Mouse (Mus musculus) forebrain, postnatal 0 days (tissue): ENCODE results near the gene Prdm16. TPM values are rescaled to one million over a fixed set of nuclear protein-coding genes. Genes with fewer than 3 reads are reported as not detected.

ENCODE experiments used
- ATAC-seq: fragments of 200-750 bp; cut with Nextera tagmentation; 2 replicates; pipeline ENCODE4 v1.8.0; 2017; ENCODE audit warnings: mild to moderate bottlenecking, moderate library complexity
- DNase-seq: peaks from one replicate; pipeline ENCODE4 v3.0.0-alpha.2; 2015
- H3K27ac ChIP-seq: fragments of 300-500 bp; sonication (generic); 2 replicates; pipeline ENCODE4 v1.5.1; 2014; ENCODE audit warnings: low read depth, mild to moderate bottlenecking, antibody characterized with exemption, low read length, moderate library complexity, mixed read lengths
- H3K27me3 ChIP-seq: fragments of 300-500 bp; sonication (generic); 2 replicates; pipeline ENCODE4 v1.6.1; 2014; ENCODE audit warnings: mild to moderate bottlenecking, low read length, mixed read lengths; ENCODE audit not compliant: insufficient read depth
- H3K36me3 ChIP-seq: fragments of 300-500 bp; sonication (generic); 2 replicates; pipeline ENCODE4 v1.6.1; 2014; ENCODE audit warnings: mild to moderate bottlenecking, moderate library complexity; ENCODE audit not compliant: insufficient read depth
- H3K4me1 ChIP-seq: fragments of 300-500 bp; sonication (generic); 2 replicates; pipeline ENCODE4 v1.6.1; 2014; ENCODE audit warnings: antibody characterized with exemption; ENCODE audit not compliant: insufficient read depth
- H3K4me2 ChIP-seq: fragments of 300-500 bp; sonication (generic); 2 replicates; pipeline ENCODE4 v1.6.1; 2014; ENCODE audit warnings: low read depth, mild to moderate bottlenecking, moderate library complexity
- H3K4me3 ChIP-seq: fragments of 300-500 bp; sonication (generic); 2 replicates; pipeline ENCODE4 v1.5.1; 2014; ENCODE audit warnings: low read depth, low read length, mixed read lengths
- H3K9ac ChIP-seq: fragments of 300-500 bp; sonication (generic); 2 replicates; pipeline ENCODE4 v1.6.1; 2014; ENCODE audit warnings: mild to moderate bottlenecking
- H3K9me3 ChIP-seq: fragments of 300-500 bp; sonication (generic); 2 replicates; pipeline ENCODE4 v1.6.1; 2016; ENCODE audit warnings: low read length
- CTCF ChIP-seq: sonication (generic); IDR thresholded peaks from 2 replicates; pipeline ENCODE4 v1.5.1; 2016; ENCODE audit warnings: antibody characterized with exemption, control low read depth, low read depth
- WGBS: fragments of 180-500 bp; shearing (Covaris S2); extraction: QIAGEN DNeasy Blood & Tissue Kit; methylation state at CpG from one replicate; pipeline ENCODE4 v1.1.7; 2014; 5-methylcytosine and 5-hydroxymethylcytosine counted together
- polyA plus RNA-seq: library from polyadenylated mRNA; unstranded; fragments of >200 nt; fragmentation: Nextera tagmentation; extraction: Ambion mirVana; gene quantifications from 2 replicates; pipeline ENCODE4 v1.2.1, GENCODE M21; 2015
- total RNA-seq: library from RNA; depleted of rRNA; stranded (reverse); fragments of >200 nt; gene quantifications from 2 replicates; pipeline ENCODE4 v1.2.3, GENCODE M21; 2014

Prdm16 gene
- total and polyA plus RNA-seq, 2 experiments from 2014 or later = 10.7 to 16.3 TPM

DNA sequence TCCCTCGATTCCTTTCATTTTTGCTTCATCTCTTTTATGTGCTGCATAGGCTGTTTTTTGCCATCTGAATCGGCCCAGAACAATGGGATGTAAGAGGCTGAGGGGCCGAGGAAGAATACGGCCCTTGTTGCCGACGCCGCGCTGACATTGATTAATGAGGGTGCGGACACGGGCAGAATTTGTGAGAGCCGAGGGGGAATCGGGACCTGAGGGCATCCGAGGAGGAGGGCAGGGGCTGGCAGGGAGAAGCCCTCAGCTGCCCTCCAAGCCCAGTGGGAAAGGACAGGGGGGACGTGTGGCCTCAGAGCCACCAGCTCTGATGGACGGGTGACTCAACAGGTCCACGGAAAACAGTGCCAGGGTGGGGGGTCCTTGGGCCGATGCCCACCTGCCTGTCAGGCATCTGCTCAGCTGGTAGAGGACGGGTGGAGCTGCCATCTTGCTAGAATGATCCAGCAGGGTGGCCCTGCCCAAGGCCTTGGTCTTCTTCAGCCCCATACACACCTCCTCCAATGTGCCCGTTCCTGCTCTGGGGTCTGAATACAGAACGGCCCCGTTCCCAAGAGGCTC, 133.3 kb downstream of the Prdm16 start:
- H3K27ac ChIP-seq = no peak overlapping the region
- TF ChIP-seq CTCF = no peak
- no peaks in the 10 kb centered on the region for H3K9me3 ChIP-seq
- peak overlapping the region; percentile 43 for H3K9ac ChIP-seq
- H3K36me3 ChIP-seq = no peaks in the 10 kb centered on the region
- WGBS = 11% methylated on average over 21 of the region's 21 CpGs
- peak; percentile 53 for DNase-seq
- ATAC-seq = no peak; the same call in 1 of the 2 replicates
- H3K4me1 ChIP-seq = peaks cover 42% of the 10 kb centered on the region
- H3K4me3 ChIP-seq = 0 out of 2 replicates have a peak overlapping the region, but pooled peaks have one; percentile 12
- H3K4me2 ChIP-seq = peak overlapping the region; percentile 33
- H3K27me3 ChIP-seq = no peaks in the 10 kb centered on the region; the same call in 1 of the 2 replicates

DNA sequence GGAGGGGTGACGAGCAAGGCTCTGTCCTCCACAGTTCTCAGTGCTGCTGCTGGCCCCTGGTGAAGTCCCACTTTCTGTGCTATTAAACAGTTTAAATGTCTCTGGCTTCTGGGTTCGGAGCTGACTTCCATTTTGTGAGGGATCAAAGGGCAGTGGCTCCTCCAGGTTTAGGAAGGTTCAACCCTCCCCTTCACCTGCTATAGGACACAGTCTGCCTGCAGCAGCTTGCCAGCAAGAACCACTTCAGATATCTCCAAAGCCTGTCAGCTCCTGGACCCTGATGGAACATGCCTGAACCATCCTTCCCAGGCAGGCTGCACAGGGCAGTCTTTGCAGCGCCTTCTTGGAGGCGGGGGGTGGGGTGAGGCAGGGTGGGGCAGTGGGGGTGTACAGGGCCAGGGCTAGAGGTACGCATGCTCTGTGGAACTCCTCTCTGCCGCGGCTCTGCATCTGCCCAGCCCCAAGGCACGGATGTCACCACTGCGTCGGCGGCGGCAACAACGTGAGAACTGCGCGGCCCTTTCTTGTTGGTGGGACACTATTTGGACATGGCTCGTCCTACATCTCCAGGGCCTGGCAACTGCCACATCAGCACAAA, 134.2 kb downstream of the Prdm16 start:
- H3K4me3 ChIP-seq = no peak overlapping the region
- no peaks in the 10 kb centered on the region for H3K36me3 ChIP-seq
- peak overlapping the region; percentile 43; the same call in 1 of the 2 replicates for H3K9ac ChIP-seq
- H3K4me2 ChIP-seq = peak overlapping the region; percentile 33
- H3K4me1 ChIP-seq = peaks cover 42% of the 10 kb centered on the region
- no peak overlapping the region for H3K27ac ChIP-seq
- ATAC-seq (no peak), DNase-seq (no peak)
- H3K9me3 ChIP-seq = no peaks in the 10 kb centered on the region
- H3K27me3 ChIP-seq = no peaks in the 10 kb centered on the region; the same call in 1 of the 2 replicates
- WGBS = 22% methylated on average over 16 of the region's 16 CpGs
- TF ChIP-seq CTCF = no peak

DNA sequence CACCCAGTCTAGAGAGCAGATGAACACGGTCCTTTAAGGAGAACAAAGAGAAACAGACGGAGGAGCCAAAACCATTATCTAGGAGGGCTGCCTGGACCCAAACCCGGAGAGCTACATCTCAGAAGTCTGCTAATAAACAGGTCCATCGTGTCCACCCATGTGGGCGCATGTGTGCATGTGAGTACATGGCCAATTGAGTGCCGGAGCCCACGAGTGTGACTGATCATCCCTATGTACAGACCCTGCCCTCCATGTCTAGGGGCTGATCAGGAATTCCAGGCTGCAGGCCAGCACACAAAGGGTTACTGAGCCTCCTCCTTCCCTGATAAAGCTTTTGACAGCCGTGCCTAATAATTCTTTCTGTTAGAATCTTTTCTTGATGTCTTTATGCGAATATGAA, 136.0 kb downstream of the Prdm16 start:
- no peaks in the 10 kb centered on the region for H3K36me3 ChIP-seq
- H3K27me3 ChIP-seq = no peaks in the 10 kb centered on the region; the same call in 1 of the 2 replicates
- no peak for TF ChIP-seq CTCF
- no peak overlapping the region; the same call in 1 of the 2 replicates for H3K4me2 ChIP-seq
- DNase-seq = no peak
- no peak overlapping the region for H3K9ac ChIP-seq
- no peak for ATAC-seq
- peak overlapping the region; percentile 46; the same call in 1 of the 2 replicates for H3K27ac ChIP-seq
- no peak overlapping the region for H3K4me3 ChIP-seq
- 42% methylated on average over 9 of the region's 9 CpGs for WGBS
- peaks cover 36% of the 10 kb centered on the region for H3K4me1 ChIP-seq
- H3K9me3 ChIP-seq = no peaks in the 10 kb centered on the region

GRCm38 (mm10) chr4:154499701-154500523, 136.8 kb downstream of the Prdm16 start:
- TF ChIP-seq CTCF = peak; percentile 37
- H3K9ac ChIP-seq = peak overlapping the region; percentile 15; the same call in 1 of the 2 replicates
- DNase-seq = peak; percentile 91

DNA sequence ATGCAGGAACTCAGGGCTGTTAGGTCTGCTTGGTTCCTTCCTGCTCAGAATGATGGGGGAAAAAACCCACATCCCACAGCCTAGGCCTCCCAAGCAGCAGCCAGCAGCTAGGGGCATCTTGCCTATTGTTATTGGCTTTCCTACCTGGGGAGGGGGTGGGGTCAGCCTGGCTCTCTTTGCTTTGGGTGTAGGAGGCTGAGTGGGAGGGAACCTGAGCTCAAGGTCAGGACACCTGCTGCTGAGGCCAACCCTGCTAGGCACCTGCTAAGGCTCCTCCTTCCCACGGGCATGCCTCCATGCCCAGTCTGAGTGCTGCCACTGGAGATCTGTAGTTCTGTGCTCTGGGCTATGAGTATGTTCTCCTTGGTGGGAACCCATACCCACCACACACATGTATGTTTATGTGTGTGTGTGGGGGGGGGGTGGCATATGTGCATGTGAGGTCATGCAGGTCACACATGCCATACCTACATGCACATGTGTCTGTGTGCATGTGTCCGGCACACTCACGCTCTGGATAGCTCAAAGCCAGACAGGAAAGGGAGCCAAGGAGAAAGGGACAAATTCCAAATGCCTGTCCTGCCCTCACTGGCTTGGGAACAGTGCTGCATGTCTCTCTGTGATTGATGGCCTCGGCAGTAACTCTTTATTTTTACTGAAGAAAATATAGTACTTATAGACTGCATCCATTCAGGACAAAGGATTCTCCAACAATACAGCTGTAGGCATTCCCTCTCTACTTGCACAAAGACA, 139.1 kb downstream of the Prdm16 start:
- Histone ChIP-seq H3K9me3 (no peaks in the 10 kb centered on the region), H3K27me3 (no peaks in the 10 kb centered on the region; the same call in none of the 2 replicates), H3K36me3 (no peaks in the 10 kb centered on the region), H3K9ac (no peak overlapping the region), H3K4me1 (peaks cover 21% of the 10 kb centered on the region; the same call in 1 of the 2 replicates), H3K27ac (no peak overlapping the region), H3K4me2 (no peak overlapping the region), H3K4me3 (no peak overlapping the region)
- TF ChIP-seq CTCF = no peak
- DNase-seq (no peak), ATAC-seq (no peak)
- 50% methylated on average over 4 of the region's 4 CpGs for WGBS

More at GRCm38 (mm10) chr4:154499701-154500523, 136.8 kb downstream of the Prdm16 start:
- ATAC-seq = peak; percentile 93
- H3K36me3 ChIP-seq = no peaks in the 10 kb centered on the region
- H3K4me1 ChIP-seq = peaks cover 36% of the 10 kb centered on the region
- H3K4me2 ChIP-seq = peak overlapping the region; percentile 36
- peak overlapping the region; percentile 46; the same call in 1 of the 2 replicates for H3K27ac ChIP-seq
- H3K27me3 ChIP-seq = no peaks in the 10 kb centered on the region; the same call in 1 of the 2 replicates
- WGBS = 10% methylated on average over 29 of the region's 29 CpGs
- no peaks in the 10 kb centered on the region for H3K9me3 ChIP-seq
- H3K4me3 ChIP-seq = 0 out of 2 replicates have a peak overlapping the region, but pooled peaks have one; percentile 0

DNA sequence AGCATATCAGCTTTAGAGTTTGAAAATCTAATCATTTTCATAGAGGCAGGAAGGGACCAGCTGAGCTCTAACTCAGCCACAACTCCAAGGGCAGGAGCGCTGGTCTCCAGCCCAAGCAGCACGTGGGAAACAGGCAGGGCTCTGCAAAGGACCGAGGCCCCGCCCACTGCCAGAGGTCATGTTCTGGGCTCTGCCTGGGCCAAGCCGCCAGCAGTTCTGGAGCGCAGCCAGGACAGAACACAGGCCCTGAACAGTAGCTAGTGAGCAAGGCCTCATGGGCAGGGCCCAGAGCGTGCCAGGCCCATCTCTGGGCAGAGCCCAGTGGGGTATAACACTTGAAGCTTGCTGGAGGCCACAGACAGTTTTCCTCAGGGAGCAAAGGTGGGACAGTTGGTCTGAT, 139.7 kb downstream of the Prdm16 start:
- ATAC-seq = peak; percentile 47
- H3K27ac ChIP-seq = no peak overlapping the region

More for the DNA sequence above, 139.7 kb downstream of the Prdm16 start:
- no peaks in the 10 kb centered on the region for H3K9me3 ChIP-seq
- H3K4me3 ChIP-seq = no peak overlapping the region
- no peaks in the 10 kb centered on the region for H3K36me3 ChIP-seq
- no peak overlapping the region for H3K4me2 ChIP-seq
- TF ChIP-seq CTCF = no peak
- DNase-seq = peak; percentile 70
- no peak overlapping the region for H3K9ac ChIP-seq
- H3K4me1 ChIP-seq = peaks cover 19% of the 10 kb centered on the region; the same call in 1 of the 2 replicates
- 21% methylated on average over 7 of the region's 7 CpGs for WGBS
- no peaks in the 10 kb centered on the region; the same call in none of the 2 replicates for H3K27me3 ChIP-seq
